Mouse (Mus musculus) adrenal gland, adult (tissue): ENCODE data around the gene Cbs.
A peak's percentile ranks its signal among the peaks of the same experiment; 100 is the strongest.

Source experiments
- DNase-seq, 2 experiments: peaks; one replicate each; pipeline ENCODE4 v3.0.0; 2022 to 2023; ENCODE audit warnings: low spot score in 1 of 2; ENCODE audit not compliant: inconsistent age in 2 of 2

The Cbs gene

DNA sequence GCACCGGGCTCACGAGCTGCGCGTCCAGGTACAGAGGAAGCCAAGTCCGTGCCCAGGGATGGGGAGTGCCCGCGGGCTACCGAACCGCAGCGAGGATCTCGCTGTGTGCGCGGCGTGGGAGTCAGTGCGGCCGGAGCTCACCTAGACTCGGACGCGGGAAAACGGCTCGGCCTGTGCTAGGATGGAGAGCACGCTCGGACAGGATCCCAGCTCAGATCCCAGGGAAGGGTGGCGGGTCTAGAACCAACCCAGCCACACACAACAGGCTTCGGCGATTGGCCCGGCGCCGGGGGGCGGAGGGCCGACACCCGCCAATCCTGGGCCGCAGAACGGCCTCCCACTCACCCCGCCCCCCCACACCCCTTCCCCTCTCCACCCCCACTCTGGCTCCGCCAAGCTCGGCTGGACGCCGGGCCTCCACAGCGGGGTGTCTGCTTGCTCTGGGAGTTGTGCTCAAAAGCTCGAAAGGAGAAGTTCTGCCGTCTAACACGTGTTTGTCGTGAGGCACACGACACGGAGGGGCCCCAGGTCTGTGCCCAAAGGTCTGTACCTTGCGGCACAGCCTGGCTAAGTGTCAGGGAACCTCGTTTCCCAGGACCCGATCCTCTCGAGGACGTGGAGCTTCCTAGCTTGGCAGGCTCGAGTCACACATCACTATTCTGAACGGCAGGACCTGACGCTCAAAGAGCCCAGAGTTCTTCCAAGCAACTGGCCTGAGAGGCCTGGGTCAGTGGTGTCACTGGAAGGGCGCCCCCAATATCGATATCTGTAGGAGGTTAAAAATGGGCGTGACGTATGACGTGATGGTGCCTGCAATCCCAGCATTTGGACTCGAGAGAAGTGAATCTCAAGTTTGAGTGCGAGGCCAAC, at the start of gene Cbs:
Gene Cbs (minus strand): TSS at position 297 of the 870 bp plus-strand sequence.
- peak; percentile 83 to 87 for DNase-seq

DNA sequence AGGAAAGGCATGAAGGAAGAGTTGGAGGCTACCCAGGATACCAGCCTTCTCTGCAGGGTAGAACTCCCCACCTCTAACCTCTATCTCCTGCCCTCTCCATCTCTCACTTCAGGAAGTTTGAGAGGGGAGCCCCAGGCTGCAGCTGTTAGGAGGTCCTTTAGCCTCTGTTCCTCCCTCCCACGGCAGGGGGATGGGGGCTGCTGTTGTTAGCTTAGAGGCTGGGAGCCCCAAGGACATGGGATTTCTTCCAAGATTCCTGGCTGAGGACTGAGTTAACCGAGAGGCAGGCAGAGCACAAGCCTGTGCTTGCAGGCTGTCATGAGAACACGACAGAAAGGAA, 49.2 kb upstream of the Cbs start:
- DNase-seq, result peak; percentile 31 to 76

DNA sequence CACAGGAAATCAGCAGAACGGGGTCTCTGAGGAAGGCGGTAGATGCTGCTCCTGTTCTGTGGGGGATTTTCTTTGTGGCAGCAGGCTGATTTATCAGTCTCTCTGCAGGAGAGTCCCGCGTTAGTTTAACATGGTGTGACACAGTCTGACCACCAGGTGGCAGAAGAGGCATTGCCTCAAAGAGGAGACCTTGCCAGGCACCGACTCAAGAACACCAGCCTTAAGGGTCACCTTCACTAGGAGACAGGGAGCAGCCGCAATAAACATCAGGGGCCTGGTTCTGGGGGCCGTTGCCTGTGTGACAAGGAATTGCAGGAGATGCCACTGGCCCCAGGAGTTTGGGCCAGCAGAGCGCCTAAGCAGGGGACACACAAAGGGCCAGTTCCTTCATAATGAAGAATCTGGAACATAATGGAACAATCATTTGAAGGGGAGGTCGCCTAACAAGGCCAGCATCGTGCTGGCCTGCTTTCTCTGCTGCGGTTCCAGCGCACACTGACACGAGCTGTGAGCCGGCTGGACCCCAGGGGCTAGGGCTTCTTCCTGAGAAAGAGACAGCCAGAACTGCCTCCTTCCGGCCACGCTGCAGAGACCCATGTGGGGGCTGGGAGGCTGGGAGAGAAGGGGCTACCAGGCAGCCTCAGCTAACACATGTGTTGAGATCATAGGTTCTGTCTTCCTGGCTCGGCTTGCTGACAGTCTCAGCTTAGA, 48.6 kb upstream of the Cbs start:
- peak; percentile 80 to 94 for DNase-seq

DNA sequence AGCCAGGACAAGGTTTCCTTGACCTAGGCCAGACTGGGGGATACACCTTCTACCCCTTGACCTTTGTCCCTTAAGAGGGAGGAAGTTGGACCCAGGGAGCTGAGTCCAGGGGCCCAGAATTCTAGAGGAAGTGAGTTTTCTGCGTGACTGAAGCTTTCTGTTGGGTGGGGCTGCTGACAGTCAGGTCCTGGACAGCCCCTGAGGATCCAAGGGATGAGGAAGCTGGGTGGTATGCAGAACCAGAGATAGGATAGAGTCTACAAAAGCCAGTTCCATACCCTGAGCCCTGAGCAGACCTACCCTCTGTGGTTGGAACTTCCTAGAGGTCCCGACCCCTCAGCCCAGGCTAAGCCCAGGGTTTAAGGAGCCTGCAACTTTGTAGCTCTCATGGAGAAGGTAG, 43.4 kb upstream of the Cbs start:
- no peak for DNase-seq

DNA sequence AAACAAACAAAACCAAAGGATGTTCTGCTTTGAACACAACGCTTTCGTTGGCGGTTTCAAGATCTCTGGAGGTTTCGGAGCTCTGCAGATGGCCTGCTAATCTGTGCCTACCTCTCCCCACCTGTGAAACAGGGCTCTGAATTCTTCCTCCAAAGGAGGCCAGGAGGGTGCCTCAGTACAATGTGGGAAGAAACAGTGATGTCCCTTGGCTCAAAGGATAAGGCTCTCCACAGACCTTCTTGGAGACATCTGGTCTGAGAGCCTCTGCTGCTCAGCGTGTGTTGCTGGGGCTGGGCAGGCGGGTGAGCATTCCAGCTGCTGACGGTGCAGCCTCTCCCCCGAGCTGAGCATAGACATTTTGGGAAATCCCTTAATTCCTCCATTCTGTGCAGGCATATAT, 40.5 kb upstream of the Cbs start, which contains the start of gene Cryaa:
Gene Cryaa (plus strand): TSS at position 301 of the 400 bp plus-strand sequence.
- no peak for DNase-seq

DNA sequence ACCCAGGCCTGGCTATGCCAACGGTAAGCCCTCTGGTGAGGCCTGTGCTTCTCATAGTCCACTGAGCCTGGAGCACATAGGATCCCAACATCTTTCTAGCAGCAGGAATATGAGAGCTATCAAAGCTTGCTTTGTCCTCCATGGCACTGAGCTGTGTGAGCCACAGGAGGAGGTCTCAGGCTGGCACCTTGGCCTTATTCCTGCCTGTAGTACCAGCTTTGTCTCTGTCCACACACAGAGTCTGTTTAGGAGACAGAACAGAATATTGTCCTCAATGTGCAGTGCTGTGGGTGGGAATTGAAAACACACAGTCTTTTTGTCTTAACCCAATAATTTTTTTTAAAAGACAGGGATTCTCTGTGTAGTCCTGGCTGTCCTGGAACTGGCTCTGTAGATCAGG, 37.4 kb upstream of the Cbs start:
- DNase-seq, result no peak

DNA sequence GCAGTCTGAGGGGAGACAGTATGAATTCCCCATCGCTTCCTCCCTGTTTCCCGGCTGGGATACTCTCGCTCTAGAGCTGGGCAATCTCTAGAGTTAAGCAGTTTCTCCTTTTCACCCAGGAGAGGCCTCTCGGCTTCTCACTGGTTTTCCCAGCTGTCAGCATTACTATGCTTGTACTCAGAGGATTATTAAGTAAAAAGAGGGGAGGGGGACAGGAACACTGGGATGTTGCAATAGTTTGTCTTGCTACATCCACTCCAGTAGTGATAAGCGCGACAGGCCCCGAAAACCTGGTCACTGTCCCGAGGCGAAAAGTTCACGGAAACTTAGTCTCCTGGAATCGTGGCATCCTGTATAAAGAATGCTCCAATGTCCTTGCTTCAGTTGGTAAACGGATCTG, 35.2 kb upstream of the Cbs start:
- no peak for DNase-seq

DNA sequence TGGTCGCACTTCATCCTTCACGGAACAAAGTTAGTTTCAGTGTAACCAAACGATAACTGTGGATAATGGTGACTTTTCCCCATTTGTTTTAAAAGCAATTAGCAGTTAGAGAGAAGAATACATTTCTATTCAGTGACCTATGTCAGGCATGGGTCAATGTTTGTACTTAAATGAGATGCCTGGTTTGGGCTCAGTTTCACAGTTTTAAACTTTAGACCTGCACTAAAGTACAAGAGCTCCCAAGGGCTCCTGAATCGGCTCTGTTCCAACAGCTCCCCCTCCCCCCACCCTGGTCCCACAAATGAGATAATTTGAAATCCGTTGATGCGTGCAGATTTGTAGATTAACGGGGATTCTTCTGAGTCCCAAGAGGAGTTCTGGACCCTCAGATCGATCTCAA, 34.7 kb upstream of the Cbs start:
- DNase-seq, result no peak

DNA sequence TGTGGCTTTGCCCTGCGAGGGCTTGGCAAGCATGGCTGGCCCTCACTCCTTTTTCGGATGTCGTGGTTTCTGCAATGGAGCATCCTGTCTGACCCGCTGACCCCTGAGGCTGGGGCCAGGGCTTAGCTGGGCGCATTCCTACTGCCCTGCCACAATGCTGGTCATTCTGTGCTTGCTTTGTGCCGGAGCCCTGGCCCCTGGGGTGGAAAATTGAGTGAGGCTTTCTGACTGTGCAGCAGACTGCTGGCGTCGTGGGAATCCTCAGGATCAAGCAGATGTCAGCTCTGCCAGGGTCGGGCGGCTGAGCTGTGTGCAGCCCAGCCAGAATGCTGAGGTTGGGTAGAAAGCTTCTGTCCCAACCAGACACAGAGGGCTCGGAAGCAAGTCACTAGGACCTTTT, 33.1 kb upstream of the Cbs start:
- no peak for DNase-seq

DNA sequence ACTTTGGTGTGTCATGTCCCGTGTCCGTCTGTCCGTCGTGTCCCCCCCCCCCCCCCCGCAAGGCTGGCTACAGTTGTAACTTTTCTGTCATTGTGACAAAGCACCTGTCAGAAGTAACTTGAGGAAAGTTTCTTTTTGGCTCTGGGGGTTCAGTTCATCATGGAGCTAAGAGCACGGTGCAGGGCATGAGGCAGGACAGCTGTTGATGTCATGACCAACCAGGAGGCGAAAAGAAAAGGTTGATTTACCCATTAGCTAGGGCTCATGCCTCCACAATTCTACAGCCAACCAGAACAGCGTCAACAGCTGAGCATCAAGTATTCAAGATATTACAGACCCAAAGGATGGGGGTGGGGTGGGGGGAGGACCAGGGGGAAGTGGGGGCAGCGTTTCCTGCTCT, 31.3 kb upstream of the Cbs start:
- no peak for DNase-seq

DNA sequence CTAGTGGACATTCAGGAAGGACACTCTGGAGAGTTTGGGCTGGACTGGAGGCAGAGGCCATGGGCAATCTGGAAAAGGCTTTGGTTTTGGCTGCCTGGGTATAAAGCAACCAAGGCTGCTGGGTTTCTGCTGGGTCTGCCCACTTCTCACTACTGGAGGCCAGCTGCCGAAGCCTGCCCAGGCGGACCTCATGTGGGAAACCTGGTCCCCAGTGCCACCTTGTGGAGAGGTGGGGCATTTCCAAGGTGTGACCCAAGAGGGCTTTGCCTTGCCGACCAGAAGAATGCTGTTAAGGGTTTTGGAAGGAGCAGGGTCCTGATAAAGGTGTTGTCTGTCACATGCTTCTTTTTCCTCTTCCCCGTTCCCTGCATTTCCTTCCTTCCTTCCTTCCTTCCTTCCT, 27.7 kb upstream of the Cbs start:
- DNase-seq, result peak; percentile 84 to 93

DNA sequence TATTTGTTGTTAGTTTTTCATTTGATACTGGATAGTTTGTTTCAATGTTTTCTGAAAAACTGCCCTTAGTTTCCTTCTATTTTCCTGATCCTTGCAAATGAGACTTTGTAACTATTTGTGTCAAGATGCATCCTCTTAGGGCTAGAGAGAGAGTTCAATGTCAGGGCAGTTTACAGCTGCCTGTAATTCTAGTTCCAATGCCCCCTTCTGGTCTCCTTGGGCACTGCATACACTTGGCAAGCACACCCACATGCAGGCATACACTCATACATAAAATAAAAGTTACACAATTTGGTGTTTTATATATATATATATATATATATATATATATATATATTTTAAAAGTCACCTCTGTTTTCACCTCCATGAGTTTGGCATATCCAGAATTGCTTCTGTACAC, 25.8 kb upstream of the Cbs start:
- DNase-seq, result no peak

DNA sequence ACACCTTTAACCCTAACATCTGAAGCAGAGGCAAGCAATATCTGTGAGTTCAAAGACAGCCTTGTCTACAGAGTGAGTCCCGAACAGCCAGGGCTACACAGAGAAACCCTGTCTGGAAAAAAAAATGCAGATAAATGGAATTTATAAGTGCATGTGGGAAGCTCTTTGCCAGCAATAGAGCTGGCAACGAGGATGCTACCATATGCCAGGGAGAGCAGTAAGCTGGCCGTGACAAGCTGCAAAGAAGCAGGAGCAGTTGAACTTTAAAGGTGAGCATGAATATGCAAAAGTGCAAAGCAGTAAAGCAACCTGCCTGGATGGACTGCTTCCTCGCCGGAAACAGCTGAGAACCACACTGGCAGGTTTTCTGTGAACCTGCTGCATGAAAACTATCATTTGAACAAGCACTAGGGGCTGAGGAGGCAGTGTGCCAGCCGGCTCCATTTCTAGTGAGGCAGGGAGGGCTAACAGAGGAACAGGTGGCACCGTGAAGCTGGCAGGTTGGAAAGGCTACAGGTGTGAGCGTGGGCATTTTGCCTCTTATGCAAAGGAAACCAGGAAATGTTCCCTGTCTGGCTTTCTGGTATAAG, 23.7 kb upstream of the Cbs start:
- no peak for DNase-seq

DNA sequence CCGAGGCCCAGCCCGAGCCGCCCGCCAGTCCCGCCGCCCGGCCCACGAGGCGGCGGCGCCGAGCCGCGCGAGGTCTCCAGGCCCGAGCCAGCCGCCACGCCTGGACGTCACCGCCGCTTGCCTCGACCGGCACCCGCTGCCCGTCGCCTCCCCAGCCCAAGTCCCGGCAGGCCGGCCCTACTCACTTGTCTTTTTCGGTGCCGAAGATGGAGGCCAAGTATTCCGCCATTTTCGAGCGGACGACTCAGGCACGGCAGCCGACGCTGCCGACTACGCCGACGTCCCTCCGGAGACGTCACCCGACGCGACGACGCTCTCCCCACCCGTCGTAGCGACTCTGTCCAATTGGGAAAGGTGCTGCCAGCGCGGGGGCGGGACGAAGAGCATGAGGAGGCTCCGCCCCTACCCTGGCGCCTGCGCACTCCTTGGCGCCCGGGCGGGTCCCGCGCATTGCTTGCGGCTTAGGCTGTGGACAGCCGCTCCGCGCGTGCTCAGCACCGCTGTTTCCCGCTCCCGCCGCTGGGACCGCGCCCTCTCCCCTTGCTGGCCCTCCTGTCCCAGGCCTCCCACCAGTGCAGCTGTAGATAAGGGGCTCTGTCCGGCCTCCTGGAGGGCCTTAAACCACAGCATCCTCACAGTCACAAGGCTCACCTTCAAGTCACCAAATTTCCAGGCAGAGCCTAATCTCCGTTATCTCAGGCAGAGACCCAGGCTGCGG, 21.6 kb upstream of the Cbs start, which contains the start of gene U2af1:
Gene U2af1 (minus strand): TSS at position 425 of the 718 bp plus-strand sequence.
- peak; percentile 98 to 99 for DNase-seq

DNA sequence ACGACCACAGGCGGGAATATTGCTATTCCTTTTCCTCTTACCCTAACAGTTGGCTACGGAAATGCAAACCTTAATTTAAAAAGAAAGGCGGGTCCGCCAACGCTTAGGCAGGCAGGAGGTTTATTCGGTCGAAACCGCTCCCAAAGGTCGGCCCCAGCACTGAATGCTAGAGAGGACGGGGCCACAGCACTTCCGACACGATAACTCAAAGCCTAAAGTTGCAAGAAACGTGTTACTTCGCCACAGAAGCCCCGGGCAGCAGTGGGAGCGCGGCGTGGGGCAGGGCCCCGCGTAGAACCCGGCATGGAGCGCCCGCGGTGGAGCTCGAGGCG, 21.1 kb upstream of the Cbs start:
- DNase-seq, result no peak

DNA sequence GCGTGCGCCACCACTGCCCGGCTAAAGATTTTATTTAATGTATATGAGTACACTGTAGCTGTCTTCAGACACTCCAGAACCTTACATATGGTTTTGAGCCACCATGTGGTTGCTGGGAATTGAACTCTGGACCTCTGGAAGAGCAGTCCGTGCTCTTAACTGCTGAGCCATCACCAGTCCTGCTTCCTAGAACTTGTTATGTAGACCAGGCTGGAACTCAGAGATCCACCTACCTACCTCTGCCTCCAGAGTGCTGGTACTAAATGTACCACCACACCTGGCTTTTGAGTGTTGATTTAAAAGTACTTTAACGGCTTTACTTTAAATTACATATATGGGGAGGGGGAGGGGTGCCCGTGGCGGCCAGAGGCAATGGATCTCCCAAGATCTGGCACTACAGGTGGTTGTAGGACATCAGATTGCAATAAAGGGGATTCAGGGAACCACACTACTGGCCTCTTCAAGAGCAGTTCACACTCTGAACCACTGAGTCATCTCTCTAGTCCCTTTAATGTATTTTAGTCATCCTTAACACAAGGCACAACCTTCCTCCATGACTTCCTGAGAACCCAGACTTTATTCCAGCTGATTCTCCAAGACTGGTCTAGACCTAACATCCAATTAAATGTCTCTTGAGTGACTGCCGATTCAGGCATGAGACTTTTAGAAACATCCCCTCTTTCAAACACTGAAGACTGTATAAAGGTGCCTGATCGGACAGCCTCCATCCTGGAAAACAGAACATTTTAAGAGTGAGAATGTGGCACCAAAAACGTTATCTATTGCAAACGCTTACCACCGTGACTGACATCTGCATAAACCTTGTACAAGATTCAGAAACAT, 20.3 kb upstream of the Cbs start:
- DNase-seq, result no peak

DNA sequence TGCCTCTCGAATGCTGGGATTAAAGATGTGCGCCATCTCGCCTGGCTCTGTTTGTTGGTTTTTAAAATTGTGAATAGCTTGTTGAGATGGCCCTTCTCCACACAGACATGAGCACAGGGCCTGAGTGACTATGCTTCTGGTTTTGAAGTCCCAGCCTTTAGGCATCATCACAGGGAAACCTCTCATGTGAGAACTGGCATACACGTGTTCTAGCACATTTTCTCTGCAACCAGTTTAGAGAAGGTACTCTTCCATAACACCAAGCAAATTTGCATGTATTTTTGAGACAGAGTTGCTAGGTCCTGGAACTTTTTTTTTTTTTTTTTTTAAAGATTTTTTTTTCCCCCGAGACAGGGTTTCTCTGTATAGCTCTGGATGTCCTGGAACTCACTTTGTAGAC, 19.6 kb upstream of the Cbs start:
- no peak for DNase-seq

DNA sequence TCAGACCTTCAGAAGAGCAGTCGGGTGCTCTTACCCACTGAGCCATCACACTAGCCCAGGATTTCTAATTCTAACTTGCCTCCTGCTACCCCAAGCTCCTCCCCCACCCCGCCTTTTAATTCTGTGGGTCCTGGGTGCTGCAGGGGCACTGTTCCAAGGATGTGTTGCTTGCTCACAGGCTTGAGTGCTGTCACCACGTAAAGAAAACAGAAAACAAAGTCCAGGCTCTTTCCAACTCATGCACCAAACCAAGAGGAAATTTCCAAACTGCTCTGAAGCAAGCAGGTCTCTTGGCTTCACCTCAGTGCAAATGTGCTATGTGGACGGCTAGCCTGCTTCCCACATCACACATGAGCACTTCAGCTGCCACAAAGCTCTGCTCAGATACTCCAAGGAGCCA, 18.3 kb upstream of the Cbs start:
- DNase-seq, result peak in 1 of 2 experiments; percentile 60

DNA sequence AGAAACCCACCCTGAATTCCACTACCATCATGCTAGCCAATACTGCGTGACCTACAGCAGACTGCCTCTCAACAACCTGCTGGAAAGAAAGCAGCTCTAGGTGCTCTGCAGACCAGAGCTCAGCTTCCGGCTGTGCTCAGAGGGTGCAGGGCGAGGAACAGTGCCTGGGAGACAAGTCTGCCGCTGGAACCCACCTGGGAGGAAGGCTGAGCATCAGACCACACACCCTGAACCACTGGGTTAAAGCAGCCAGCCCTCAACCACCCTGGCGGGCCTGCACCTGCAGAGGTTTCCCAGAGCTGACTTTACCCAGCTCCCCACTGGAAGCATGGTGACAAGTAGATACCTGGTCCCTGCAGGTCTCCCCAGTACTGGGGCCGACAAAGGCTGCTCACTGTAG, 16.2 kb upstream of the Cbs start:
- no peak for DNase-seq

DNA sequence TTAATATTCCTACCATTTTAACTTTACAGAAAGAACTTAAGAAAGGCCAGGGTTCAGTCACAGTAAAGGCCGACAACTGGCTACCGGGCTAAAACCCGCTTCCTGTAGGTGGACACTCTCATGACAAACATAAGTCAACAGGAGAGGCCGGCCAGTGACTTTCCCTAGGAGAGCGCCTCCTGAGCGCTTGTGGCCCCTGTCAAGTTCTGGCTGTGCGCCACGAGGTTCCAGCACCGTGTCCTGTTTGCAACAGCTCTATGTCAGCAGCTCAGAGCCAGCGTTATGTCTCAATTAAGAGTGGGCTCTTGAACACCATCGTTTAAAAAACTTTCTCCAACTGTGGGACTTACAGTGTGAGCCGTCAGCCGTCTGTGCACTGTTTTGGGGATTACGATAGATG, 15.1 kb upstream of the Cbs start:
- DNase-seq, result no peak
